Mouse (Mus musculus) embryonic fibroblast, embryonic 13.5 days (primary cell): ENCODE measurements at regions not wholly inside any gene's neighbourhood (a gene's known extent, or its start where the extent isn't known, plus 50 kb on each side); places are given as distances from the start of the nearest gene placed in this dataset.

ENCODE experiments used
- CTCF ChIP-seq: IDR thresholded peaks from 2 replicates; pipeline ENCODE4 v1.5.1; 2011; ENCODE audit warnings: mild to moderate bottlenecking, control low read depth, low read length, moderate library complexity, borderline replicate concordance; ENCODE audit not compliant: insufficient read depth
- POLR2A ChIP-seq: IDR thresholded peaks from 2 replicates; pipeline ENCODE4 v1.6.1; 2011; ENCODE audit warnings: low read depth, mild to moderate bottlenecking, control low read depth, low read length, moderate library complexity

GRCm38 (mm10) chr14:58519086-58519485, 448.7 kb downstream of the Fgf9 start:
- TF ChIP-seq CTCF = no peak
- no peak for TF ChIP-seq POLR2A
